Mouse (Mus musculus) testis, postnatal 10 days (tissue): ENCODE measurements around the gene Zfp787.
"Not testable (repeated sequence)": the region's sequence is repeated elsewhere in the genome, so short reads cannot be mapped to it uniquely, and the experiment has no call there.

Experiments
- DNase-seq: peaks from one replicate; pipeline ENCODE4 v3.0.0; 2021; ENCODE audit warnings: low spot score

Zfp787 gene

GRCm38 (mm10) chr7:6120104-6120503, 35.7 kb downstream of the Zfp787 start:
- not testable (repeated sequence) for DNase-seq

- no peak for DNase-seq
Measured at GRCm38 (mm10) chr7:6119501-6119900, 36.3 kb downstream of the Zfp787 start.
